In genomic region chr9:61339311-61339710, GRCm38 (mm10) we compare ENCODE assay signal across 18 mouse cellular contexts. TPM values are rescaled to one million over a fixed set of nuclear protein-coding genes. Genes with fewer than 3 reads are reported as not detected.
DNase-seq lines count a peak whose midpoint lies in the region; ATAC-seq lines count a peak whose summit lies in the region.
"Had no signal": no experiment of that assay in that cellular context is flagged by ENCODE, and none has a peak within 500 bp of the region (broad histone marks: within the 10 kb centered on the region; RNA-seq: fewer than 3 reads in every experiment).

No protein-coding gene starts in this region.

- no peak overlapping the region for H3K27ac ChIP-seq in neural tube, embryonic 11.5 days (ENCODE audit: low read depth, low read length)
- H3K27ac ChIP-seq in neural tube, embryonic 15.5 days (replicated peaks): no peak overlapping the region
- no peak overlapping the region for H3K27ac ChIP-seq in liver, embryonic 13.5 days
- H3K27ac ChIP-seq: embryonic facial prominence, embryonic 15.5 days; forebrain, embryonic 12.5 days; heart, embryonic 13.5 days had no signal

- peaks cover 8% of the 10 kb centered on the region for H3K27me3 ChIP-seq in neural tube, embryonic 11.5 days (ENCODE audit: control insufficient read depth, insufficient read depth, low read length)
- peaks cover 54% of the 10 kb centered on the region for H3K27me3 ChIP-seq in neural tube, embryonic 15.5 days (replicated peaks)
- H3K27me3 ChIP-seq in liver, embryonic 13.5 days: peaks cover 80% of the 10 kb centered on the region

- H3K9ac ChIP-seq in neural tube, embryonic 11.5 days (ENCODE audit: low read length): no peak overlapping the region
- no peak overlapping the region for H3K9ac ChIP-seq in neural tube, embryonic 15.5 days (replicated peaks)
- no peak overlapping the region for H3K9ac ChIP-seq in liver, embryonic 13.5 days
- H3K9ac ChIP-seq: embryonic facial prominence, embryonic 15.5 days; forebrain, embryonic 12.5 days; heart, embryonic 13.5 days had no signal

- 14% methylated on average over 6 of the region's 6 CpGs for WGBS in neural tube, embryonic 11.5 days
- WGBS in neural tube, embryonic 15.5 days: 44% methylated on average over 6 of the region's 6 CpGs
- WGBS in liver, embryonic 13.5 days (ENCODE audit: insufficient replicate concordance): 43% methylated on average over 6 of the region's 6 CpGs

- no peaks in the 10 kb centered on the region for H3K36me3 ChIP-seq in neural tube, embryonic 11.5 days (ENCODE audit: control insufficient read depth, insufficient read depth, low read length)
- no peaks in the 10 kb centered on the region for H3K36me3 ChIP-seq in neural tube, embryonic 15.5 days
- H3K36me3 ChIP-seq in liver, embryonic 13.5 days: no peaks in the 10 kb centered on the region
- H3K36me3 ChIP-seq: embryonic facial prominence, embryonic 15.5 days; forebrain, embryonic 12.5 days; heart, embryonic 13.5 days had no signal

- H3K9me3 ChIP-seq in neural tube, embryonic 11.5 days (ENCODE audit: control insufficient read depth, low read length): no peaks in the 10 kb centered on the region
- no peaks in the 10 kb centered on the region for H3K9me3 ChIP-seq in neural tube, embryonic 15.5 days (replicated peaks)
- H3K9me3 ChIP-seq in liver, embryonic 13.5 days (replicated peaks): no peaks in the 10 kb centered on the region
- H3K9me3 ChIP-seq: embryonic facial prominence, embryonic 15.5 days; forebrain, embryonic 12.5 days; heart, embryonic 13.5 days had no signal

- peaks cover 10% of the 10 kb centered on the region for H3K4me1 ChIP-seq in neural tube, embryonic 11.5 days (ENCODE audit: control insufficient read depth, insufficient read depth, low read length)
- H3K4me1 ChIP-seq in neural tube, embryonic 15.5 days: peaks cover 35% of the 10 kb centered on the region
- H3K4me1 ChIP-seq in liver, embryonic 13.5 days (replicated peaks): peaks cover 28% of the 10 kb centered on the region

- no peak for ATAC-seq in neural tube, embryonic 11.5 days (ENCODE audit: insufficient read depth, low FRiP score, low TSS enrichment)
- ATAC-seq in neural tube, embryonic 15.5 days (ENCODE audit: low FRiP score): no peak
- peak; percentile 62 for ATAC-seq in liver, embryonic 13.5 days (ENCODE audit: low read depth)
- ATAC-seq in CD4-positive, CD25-positive, alpha-beta regulatory T cell, adult 4 months: no peak
- ATAC-seq: activated CD4-positive, CD25-positive, alpha-beta regulatory T cell, adult 4 months had no signal

- no peak overlapping the region for H3K4me3 ChIP-seq in neural tube, embryonic 11.5 days (ENCODE audit: low read depth, low read length)
- no peak overlapping the region for H3K4me3 ChIP-seq in neural tube, embryonic 15.5 days (replicated peaks)
- H3K4me3 ChIP-seq in liver, embryonic 13.5 days (replicated peaks): no peak overlapping the region
- H3K4me3 ChIP-seq: embryonic facial prominence, embryonic 15.5 days; forebrain, embryonic 12.5 days; heart, embryonic 13.5 days had no signal

- no peak overlapping the region for H3K4me2 ChIP-seq in neural tube, embryonic 11.5 days (ENCODE audit: low read depth)
- no peak overlapping the region for H3K4me2 ChIP-seq in neural tube, embryonic 15.5 days
- H3K4me2 ChIP-seq in liver, embryonic 13.5 days: no peak overlapping the region
- H3K4me2 ChIP-seq: embryonic facial prominence, embryonic 15.5 days; forebrain, embryonic 12.5 days; heart, embryonic 13.5 days had no signal

- peak; percentile 39 for DNase-seq in neural tube, embryonic 11.5 days (ENCODE audit: low spot score)
- DNase-seq in liver, embryonic 13.5 days: no peak
- peak; percentile 54 for DNase-seq in lung, postnatal 10 days
- DNase-seq in yolk sac, embryonic 10.5 days (ENCODE audit: low spot score): peak; percentile 80
- no peak for DNase-seq in retina, postnatal 1 day
- DNase-seq in heart, adult 18-20 months: no peak
- DNase-seq: adrenal gland, postnatal 36 days; cerebellum, postnatal 10 days; kidney, adult 11 months; kidney, postnatal 10 days; midbrain, embryonic 14.5 days; thymus, postnatal 36 days had no signal

RNA-seq across cellular contexts. Expression of gene Tle3, which starts 32.9 kb away (rescaled TPM):
- 42.4 and 43.6 TPM in 2 replicates for polyA plus RNA-seq in neural tube, embryonic 11.5 days (2014; fragmentation: Nextera tagmentation; extraction: Ambion mirVana)
- 20.5 and 24.2 TPM in 2 replicates for polyA plus RNA-seq in neural tube, embryonic 15.5 days (2015; fragmentation: Nextera tagmentation; extraction: Ambion mirVana)
- polyA plus RNA-seq in liver, embryonic 13.5 days (2015; fragmentation: Nextera tagmentation; extraction: Ambion mirVana): 3.7 and 3.8 TPM in 2 replicates
- 10 to 100 TPM; 19.6 to 23.7 TPM for polyA plus RNA-seq in CD4-positive, CD25-positive, alpha-beta regulatory T cell, adult 4 months (2017; shearing (Covaris generic))
- 10 to 100 TPM; 15.2 to 21.9 TPM for total RNA-seq in heart, adult 18-20 months (2021)

Comparison
In these comparisons a context has a peak if more than half of its experiments do, and no peak if none do; other contexts are left out.
1. DNase-seq: peak in neural tube, embryonic 11.5 days (single experiment), lung, postnatal 10 days (single experiment) and yolk sac, embryonic 10.5 days (single experiment); none in liver, embryonic 13.5 days (single experiment), retina, postnatal 1 day (single experiment) and heart, adult 18-20 months (0 of 2).